Mouse (Mus musculus) heart, embryonic 11.5 days (tissue): ENCODE results near the gene Dlgap4. TPM values are rescaled to one million over a fixed set of nuclear protein-coding genes. Genes with fewer than 3 reads are reported as not detected.

Experiments
- ATAC-seq: fragments of 200-750 bp; cut with Nextera tagmentation; replicated peaks from 2 replicates; pipeline ENCODE4 v1.8.0; 2017; ENCODE audit warnings: moderate library complexity; ENCODE audit not compliant: insufficient number of reproducible peaks, low FRiP score, low TSS enrichment
- H3K27ac ChIP-seq: fragments of 300-500 bp; sonication (generic); 2 replicates; pipeline ENCODE4 v1.5.1; 2014; ENCODE audit warnings: mild to moderate bottlenecking, low read depth, low read length
- H3K27me3 ChIP-seq: fragments of 300-500 bp; sonication (generic); 2 replicates; pipeline ENCODE4 v1.6.1; 2014; ENCODE audit warnings: mild to moderate bottlenecking, low read length, mixed read lengths; ENCODE audit not compliant: control insufficient read depth, insufficient read depth
- H3K36me3 ChIP-seq: fragments of 300-500 bp; sonication (generic); 2 replicates; pipeline ENCODE4 v1.6.1; 2014; ENCODE audit warnings: mild to moderate bottlenecking, low read length, moderate library complexity, mixed read lengths; ENCODE audit not compliant: control insufficient read depth, insufficient read depth
- H3K4me1 ChIP-seq: fragments of 300-500 bp; sonication (generic); 2 replicates; pipeline ENCODE4 v1.6.1; 2014; ENCODE audit warnings: low read length; ENCODE audit not compliant: control insufficient read depth, insufficient read depth
- H3K4me2 ChIP-seq: fragments of 300-500 bp; sonication (generic); 2 replicates; pipeline ENCODE4 v1.6.1; 2014; ENCODE audit warnings: mild to moderate bottlenecking, moderate library complexity
- H3K4me3 ChIP-seq: fragments of 300-500 bp; sonication (generic); 2 replicates; pipeline ENCODE4 v1.5.1; 2014; ENCODE audit warnings: low read depth, low read length
- H3K9ac ChIP-seq: fragments of 300-500 bp; sonication (generic); 2 replicates; pipeline ENCODE4 v1.6.1; 2014; ENCODE audit warnings: mild to moderate bottlenecking, low read depth, low read length, moderate library complexity
- H3K9me3 ChIP-seq: fragments of 300-500 bp; sonication (generic); replicated peaks from 2 replicates; pipeline ENCODE4 v1.6.1; 2016; ENCODE audit warnings: low read length; ENCODE audit not compliant: control insufficient read depth
- whole genome bisulfite sequencing: fragments of 180-500 bp; shearing (Covaris S2); extraction: QIAGEN DNeasy Blood & Tissue Kit; methylation state at CpG from one replicate; pipeline ENCODE4 v1.1.7; 2014; ENCODE audit not compliant: insufficient replicate concordance; 5-methylcytosine and 5-hydroxymethylcytosine counted together
- polyA plus RNA-seq: library from polyadenylated mRNA; unstranded; fragments of >200 nt; fragmentation: Nextera tagmentation; extraction: Ambion mirVana; gene quantifications from 2 replicates; pipeline ENCODE4 v1.2.1, GENCODE M21; 2014

Gene Dlgap4
- polyA plus RNA-seq, 1 experiment from 2014 or later, result 70.5 TPM

DNA sequence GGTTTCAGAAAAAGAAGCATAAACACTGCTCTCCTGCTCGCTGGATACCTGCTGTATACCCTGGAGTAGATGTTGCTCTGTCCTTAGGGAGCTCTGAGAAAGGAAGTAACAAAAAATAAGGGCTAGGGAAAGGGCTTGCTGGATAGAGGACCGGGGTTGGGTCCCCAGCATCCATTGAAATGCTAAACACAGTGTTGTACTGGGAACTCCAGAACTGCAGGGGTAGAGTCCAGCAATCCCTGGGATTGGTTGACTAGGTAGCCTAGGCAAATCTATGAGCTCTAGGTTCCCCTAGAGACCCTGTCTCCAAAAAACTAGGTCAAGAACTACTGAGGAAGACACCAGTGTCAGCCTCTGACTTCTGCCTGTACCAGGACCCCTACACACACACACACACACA is 27.6 kb downstream of the Dlgap4 start:
- ATAC-seq, result no peak

DNA sequence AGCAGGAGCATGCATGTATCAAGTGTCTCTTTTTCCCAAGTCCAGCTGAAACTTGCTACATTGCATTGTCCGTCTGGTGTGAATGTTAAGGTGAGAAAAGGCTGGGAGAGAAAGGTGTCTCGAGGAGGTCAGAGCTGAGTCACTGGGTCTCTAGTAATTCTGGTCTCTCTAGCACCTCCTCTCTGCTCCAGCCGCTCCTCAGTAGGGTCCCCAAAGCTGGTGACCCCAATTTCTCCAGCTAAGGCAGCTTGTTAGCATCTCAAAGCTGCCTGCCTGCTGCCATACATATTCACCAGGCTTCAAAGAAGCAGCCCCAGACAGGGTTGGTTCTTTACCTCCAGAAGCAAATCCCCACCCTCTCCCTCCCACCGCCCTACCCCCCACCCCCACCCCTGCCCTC is 29.4 kb downstream of the Dlgap4 start:
- no peaks in the 10 kb centered on the region for H3K4me1 ChIP-seq

More for the DNA sequence above, 27.6 kb downstream of the Dlgap4 start:
- H3K9ac ChIP-seq, result no peak overlapping the region
- H3K27me3 ChIP-seq, result peaks cover 11% of the 10 kb centered on the region; the same call in 1 of the 2 replicates
- H3K36me3 ChIP-seq, result no peaks in the 10 kb centered on the region
- H3K9me3 ChIP-seq, result no peaks in the 10 kb centered on the region
- H3K4me3 ChIP-seq, result no peak overlapping the region
- no peak overlapping the region for H3K27ac ChIP-seq
- no peak overlapping the region for H3K4me2 ChIP-seq
- H3K4me1 ChIP-seq, result no peaks in the 10 kb centered on the region
- WGBS, result 47% methylated on average over 2 of the region's 2 CpGs

DNA sequence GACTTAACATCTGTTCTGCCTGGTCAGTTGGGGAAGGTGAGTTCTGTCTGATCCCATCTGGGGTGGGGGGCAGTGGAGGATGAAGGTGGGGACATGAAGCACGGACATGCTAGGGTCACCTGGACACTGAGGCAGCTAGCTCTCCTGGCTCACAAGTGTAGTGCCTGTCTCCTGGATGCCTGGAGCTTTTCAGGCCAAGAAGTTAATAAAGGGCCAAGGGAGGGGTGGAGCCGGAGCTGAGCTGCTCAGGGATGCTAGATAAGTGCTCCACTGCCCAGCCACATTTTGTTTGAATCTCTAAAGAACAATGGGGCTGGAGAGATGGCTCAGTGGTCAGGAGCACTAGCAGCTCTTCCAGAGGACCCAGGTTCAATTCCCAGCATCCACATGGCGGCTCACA is 29.9 kb downstream of the Dlgap4 start:
- Histone ChIP-seq H3K9ac (no peak overlapping the region), H3K4me1 (no peaks in the 10 kb centered on the region), H3K9me3 (no peaks in the 10 kb centered on the region), H3K4me3 (no peak overlapping the region), H3K36me3 (no peaks in the 10 kb centered on the region), H3K27me3 (peaks cover 15% of the 10 kb centered on the region), H3K27ac (no peak overlapping the region), H3K4me2 (no peak overlapping the region)
- WGBS, result 38% methylated on average over 3 of the region's 3 CpGs
- no peak for ATAC-seq

More for the DNA sequence above, 29.4 kb downstream of the Dlgap4 start:
- ATAC-seq, result no peak
- Histone ChIP-seq H3K27ac (no peak overlapping the region), H3K9ac (no peak overlapping the region), H3K27me3 (peaks cover 13% of the 10 kb centered on the region), H3K36me3 (no peaks in the 10 kb centered on the region), H3K9me3 (no peaks in the 10 kb centered on the region), H3K4me2 (no peak overlapping the region), H3K4me3 (no peak overlapping the region)
- WGBS, result 19% methylated on average over 4 of the region's 4 CpGs

DNA sequence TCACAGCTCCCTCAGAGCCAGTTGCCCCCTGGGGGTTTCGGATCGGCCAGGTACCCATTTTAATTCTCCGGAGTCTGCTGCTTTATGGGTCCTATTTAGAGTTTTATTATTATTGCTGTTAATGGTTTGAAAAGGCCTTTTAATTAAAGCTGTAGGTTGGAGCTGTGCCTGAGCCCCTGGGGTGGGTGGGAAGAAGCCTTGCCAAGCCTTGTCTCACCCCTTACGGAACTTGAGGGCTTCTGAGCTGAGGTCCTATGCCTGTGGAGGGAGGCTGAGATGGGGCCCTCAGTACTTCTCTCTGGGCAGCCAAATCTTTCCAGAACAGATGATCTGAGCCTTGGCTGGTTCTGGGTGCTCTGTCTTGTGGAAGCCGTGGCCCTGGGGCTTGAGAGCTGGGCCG is 31.6 kb downstream of the Dlgap4 start:
- Histone ChIP-seq H3K27ac (no peak overlapping the region), H3K4me3 (no peak overlapping the region), H3K36me3 (no peaks in the 10 kb centered on the region), H3K4me1 (no peaks in the 10 kb centered on the region), H3K27me3 (peaks cover 23% of the 10 kb centered on the region), H3K9me3 (no peaks in the 10 kb centered on the region), H3K9ac (no peak overlapping the region), H3K4me2 (no peak overlapping the region)
- 69% methylated on average over 6 of the region's 6 CpGs for WGBS
- ATAC-seq, result no peak

DNA sequence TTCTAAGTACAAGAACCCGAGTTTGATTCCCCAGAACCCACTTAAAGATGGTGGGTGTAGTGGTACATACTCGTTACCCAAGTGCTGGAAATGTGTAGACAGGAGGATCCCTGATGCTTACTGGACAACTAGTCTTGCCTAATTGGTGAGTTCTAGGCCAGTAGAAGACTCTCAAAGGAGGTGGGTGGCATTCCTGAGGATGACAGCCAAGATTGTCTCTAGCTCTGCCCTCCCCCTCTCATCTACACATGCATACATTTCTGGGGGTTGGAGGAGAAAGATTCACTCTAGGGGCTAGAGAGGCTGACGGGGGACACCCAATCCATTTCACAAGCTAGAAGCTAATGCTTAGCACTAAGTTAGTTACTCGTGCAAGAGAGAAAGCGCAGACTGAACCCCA is 33.4 kb downstream of the Dlgap4 start:
- peaks cover 29% of the 10 kb centered on the region for H3K27me3 ChIP-seq
- 68% methylated on average over 5 of the region's 5 CpGs for WGBS
- no peak for ATAC-seq

DNA sequence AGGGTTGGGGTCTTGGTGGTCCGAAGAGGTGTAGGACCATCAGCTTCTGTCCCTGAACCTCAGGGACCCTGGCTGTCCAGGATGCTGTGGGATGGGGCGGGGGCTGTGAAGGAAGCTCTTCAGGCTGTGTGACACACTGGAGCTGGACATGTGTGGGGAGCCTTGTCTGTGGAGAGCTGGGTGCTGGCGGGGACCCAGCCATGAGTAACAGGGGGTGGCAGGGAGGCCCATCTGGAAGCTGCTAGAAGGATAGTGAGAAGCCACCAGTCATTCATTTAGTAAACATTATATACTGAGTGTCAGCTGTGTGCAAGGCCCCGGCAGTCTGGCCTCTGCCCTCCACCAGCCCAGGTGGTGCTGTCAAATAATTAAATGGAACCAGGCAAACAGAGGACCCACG is 34.5 kb downstream of the Dlgap4 start:
- Histone ChIP-seq H3K4me2 (no peak overlapping the region), H3K4me1 (no peaks in the 10 kb centered on the region), H3K27me3 (peaks cover 34% of the 10 kb centered on the region), H3K9ac (no peak overlapping the region), H3K4me3 (no peak overlapping the region), H3K9me3 (no peaks in the 10 kb centered on the region), H3K36me3 (no peaks in the 10 kb centered on the region), H3K27ac (no peak overlapping the region)
- WGBS, result 60% methylated on average over 5 of the region's 5 CpGs
- no peak for ATAC-seq

More for the DNA sequence above, 33.4 kb downstream of the Dlgap4 start:
- Histone ChIP-seq H3K27ac (no peak overlapping the region), H3K4me3 (no peak overlapping the region), H3K4me2 (no peak overlapping the region), H3K36me3 (no peaks in the 10 kb centered on the region), H3K9me3 (no peaks in the 10 kb centered on the region), H3K9ac (no peak overlapping the region), H3K4me1 (no peaks in the 10 kb centered on the region)

DNA sequence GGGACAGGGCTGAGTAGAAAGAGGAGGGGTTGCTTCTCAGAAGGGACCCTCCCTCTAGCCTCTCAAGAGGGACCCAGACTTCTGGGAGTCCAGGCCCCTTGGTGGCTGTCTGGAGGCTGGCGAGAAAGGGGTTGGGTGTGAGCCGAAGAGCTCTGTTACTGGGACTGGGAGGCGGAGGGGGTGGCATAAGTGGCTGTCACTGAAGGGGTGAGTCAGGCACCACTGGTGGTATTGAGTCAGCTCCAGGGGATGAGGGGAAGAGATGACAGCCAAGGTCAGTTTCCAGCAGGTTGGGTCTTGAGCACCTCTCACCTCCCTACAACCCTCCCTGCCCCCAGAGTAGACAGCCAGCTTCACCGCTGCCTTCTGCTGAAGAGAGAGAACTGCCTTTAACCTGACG is 35.9 kb downstream of the Dlgap4 start:
- WGBS, result 71% methylated on average over 5 of the region's 5 CpGs
- H3K27me3 ChIP-seq, result peaks cover 31% of the 10 kb centered on the region
- no peaks in the 10 kb centered on the region for H3K36me3 ChIP-seq
- no peaks in the 10 kb centered on the region for H3K4me1 ChIP-seq
- no peak overlapping the region for H3K27ac ChIP-seq
- H3K4me2 ChIP-seq, result no peak overlapping the region
- H3K9ac ChIP-seq, result no peak overlapping the region
- H3K9me3 ChIP-seq, result no peaks in the 10 kb centered on the region
- no peak for ATAC-seq
- no peak overlapping the region for H3K4me3 ChIP-seq

DNA sequence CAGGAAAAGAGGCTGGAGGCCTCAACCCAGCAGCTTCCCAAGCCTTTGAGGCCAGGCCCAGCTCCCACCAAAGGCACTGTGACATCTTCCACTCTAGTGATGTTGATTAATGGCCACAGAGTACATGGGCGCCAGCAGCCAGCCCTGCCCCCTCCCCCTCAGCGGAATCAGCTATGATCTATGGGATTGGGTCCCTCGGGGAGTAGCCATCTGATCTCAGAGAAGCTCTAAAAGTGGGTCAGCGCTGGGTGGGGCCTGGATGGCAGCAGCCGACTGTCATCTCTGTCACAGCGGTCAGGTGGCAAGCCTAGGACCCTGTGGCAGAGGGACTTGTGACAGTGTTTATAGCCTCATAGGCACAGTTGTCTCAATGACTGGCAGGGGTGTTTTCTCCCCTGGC is 37.5 kb downstream of the Dlgap4 start:
- Histone ChIP-seq H3K27ac (no peak overlapping the region), H3K4me1 (no peaks in the 10 kb centered on the region), H3K9ac (no peak overlapping the region), H3K36me3 (no peaks in the 10 kb centered on the region), H3K4me2 (no peak overlapping the region), H3K27me3 (peaks cover 34% of the 10 kb centered on the region), H3K4me3 (no peak overlapping the region), H3K9me3 (no peaks in the 10 kb centered on the region)
- ATAC-seq, result no peak
- WGBS, result 70% methylated on average over 6 of the region's 6 CpGs

DNA sequence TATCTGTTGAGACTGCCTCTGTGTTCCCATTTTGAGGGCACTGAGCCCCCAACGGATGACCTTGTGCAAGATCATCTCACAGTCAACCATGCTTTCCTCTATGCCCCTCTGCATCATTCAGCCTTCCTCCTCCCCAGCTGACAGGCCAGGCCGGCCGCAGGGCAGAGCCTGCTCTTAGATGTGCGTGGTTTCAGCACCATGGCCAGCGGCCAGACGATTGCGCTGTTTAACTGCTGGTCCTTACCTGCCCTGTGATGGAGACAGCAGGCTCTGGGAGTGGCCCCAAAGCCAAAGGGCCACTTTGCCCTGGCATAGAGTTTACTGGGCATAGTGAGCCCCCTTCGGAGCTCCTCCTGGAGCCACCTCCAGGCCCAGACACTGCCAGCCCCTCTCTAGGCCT is 39.3 kb downstream of the Dlgap4 start:
- WGBS, result 5% methylated on average over 8 of the region's 8 CpGs
- Histone ChIP-seq H3K27ac (no peak overlapping the region), H3K9ac (no peak overlapping the region), H3K9me3 (no peaks in the 10 kb centered on the region), H3K4me1 (no peaks in the 10 kb centered on the region), H3K27me3 (peaks cover 33% of the 10 kb centered on the region), H3K36me3 (no peaks in the 10 kb centered on the region), H3K4me3 (no peak overlapping the region), H3K4me2 (no peak overlapping the region)
- 0 out of 2 replicates have a peak, but pooled peaks have one; percentile 41 for ATAC-seq
